Mouse (Mus musculus) testis, adult 2 months (tissue): Measurements from ENCODE around the gene Fam187a.

Source experiments
- CTCF ChIP-seq: fragments of 200-500 bp; IDR thresholded peaks from 2 replicates; pipeline ENCODE4 v1.5.1; 2012; ENCODE audit warnings: low read depth, mild to moderate bottlenecking, inconsistent platforms, low read length, moderate library complexity; ENCODE audit not compliant: control insufficient read depth, insufficient read depth, insufficient replicate concordance
- POLR2A ChIP-seq: fragments of 200-500 bp; IDR thresholded peaks from 2 replicates; pipeline ENCODE4 v1.6.1; 2012; ENCODE audit warnings: low read depth, mild to moderate bottlenecking, inconsistent platforms, low read length, moderate library complexity; ENCODE audit not compliant: control insufficient read depth

- TF ChIP-seq CTCF (no peak), POLR2A (no peak)
These were observed 25.0 kb upstream of the Fam187a start for GRCm38 (mm10) chr11:102859933-102860332.
